Mouse (Mus musculus) megakaryocyte-erythroid progenitor cell, adult 5-6 weeks (primary cell): ENCODE results near the gene Eid3. TPM values are rescaled to one million over a fixed set of nuclear protein-coding genes. Genes with fewer than 3 reads are reported as not detected.

ENCODE experiments used
- ATAC-seq: replicated peaks from 2 replicates; pipeline ENCODE4 v1.8.0; 2016; ENCODE audit warnings: mild to moderate bottlenecking, inconsistent platforms; ENCODE audit not compliant: severe bottlenecking, poor library complexity, low FRiP score, low TSS enrichment
- total RNA-seq, 2 experiments: library from RNA; stranded (forward) in 1 of 2; stranded (reverse) in 1 of 2; fragments of 200-1000, 215-1000 nt in 1 of 2; fragments of >200 nt in 1 of 2; fragmentation: Nextera tagmentation in 1 of 2; gene quantifications; 2 replicates each; pipeline ENCODE4 v1.2.3; 2014 to 2017

Eid3 gene
- total RNA-seq, 2 experiments from 2014 or later, result 3.6 TPM; not detected in 1

GRCm38 (mm10) chr10:82859533-82859915 lies 6.9 kb upstream of the Eid3 start:
- no peak for ATAC-seq

DNA sequence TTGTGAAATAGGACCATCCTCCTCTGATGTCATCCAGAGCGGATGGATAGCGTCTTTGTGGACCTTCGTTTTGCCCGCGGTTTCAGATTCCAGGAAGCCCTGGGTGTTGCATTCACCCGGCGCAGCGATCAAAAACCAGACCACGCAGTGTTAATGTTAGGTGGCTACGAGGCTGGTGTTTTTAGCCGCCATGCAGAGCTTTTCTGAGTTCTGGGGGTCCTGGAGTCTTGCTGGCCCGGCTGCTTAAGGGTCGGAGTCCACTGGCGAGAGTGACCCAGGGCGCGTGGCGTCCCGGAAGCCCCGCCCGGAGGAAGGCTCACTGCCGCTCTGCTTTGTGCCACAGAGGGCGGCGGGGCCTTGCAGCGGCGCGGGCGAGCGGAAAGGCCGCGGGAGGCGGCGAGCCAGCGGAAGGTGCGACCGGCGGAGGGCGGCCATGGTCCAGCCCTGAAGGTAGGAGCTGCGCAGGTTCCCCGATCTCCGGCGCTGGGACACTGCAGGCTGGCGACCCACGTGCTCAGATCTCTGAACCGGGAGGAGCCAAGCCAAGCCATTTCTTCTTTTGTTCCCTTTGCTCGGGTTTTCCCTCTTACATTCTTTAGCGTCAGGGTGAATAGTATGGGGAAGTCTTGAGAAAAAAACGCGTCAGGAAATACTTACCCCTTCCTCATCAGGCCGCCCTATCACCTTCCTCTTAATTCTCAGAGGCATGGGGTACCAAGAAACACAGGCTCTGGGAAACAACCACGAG lies 6.1 kb upstream of the Eid3 start:
- peak; percentile 20 for ATAC-seq

GRCm38 (mm10) chr10:82860929-82861315 lies 5.5 kb upstream of the Eid3 start:
- ATAC-seq, result no peak

- ATAC-seq, result peak; percentile 28
Observed at GRCm38 (mm10) chr10:82863106-82863680, 3.2 kb upstream of the Eid3 start.

DNA sequence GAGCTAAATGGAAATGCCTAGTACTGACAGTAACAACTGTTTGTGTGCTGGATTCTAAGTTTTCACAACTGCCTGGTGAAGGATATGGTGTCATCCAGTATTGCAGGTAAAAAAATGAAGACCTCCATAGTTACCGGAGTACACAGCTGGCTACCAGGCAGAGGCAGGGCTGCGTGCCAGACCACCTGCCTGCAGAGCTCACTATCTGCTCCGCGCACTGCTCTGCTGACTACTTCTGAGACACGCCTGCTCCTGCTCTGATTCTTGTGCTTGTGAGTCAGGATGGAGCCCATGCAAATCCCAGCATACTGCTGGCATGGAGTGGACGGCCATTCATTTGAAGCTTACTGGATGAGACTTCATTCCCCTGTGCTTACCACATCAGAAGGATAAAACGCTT lies 2.6 kb upstream of the Eid3 start:
- ATAC-seq, result peak; percentile 71

- ATAC-seq, result no peak
Observed at GRCm38 (mm10) chr10:82866832-82867231, 406 bp downstream of the Eid3 start.

GRCm38 (mm10) chr10:82868418-82869086 lies 2.1 kb downstream of the Eid3 start:
- ATAC-seq, result no peak

DNA sequence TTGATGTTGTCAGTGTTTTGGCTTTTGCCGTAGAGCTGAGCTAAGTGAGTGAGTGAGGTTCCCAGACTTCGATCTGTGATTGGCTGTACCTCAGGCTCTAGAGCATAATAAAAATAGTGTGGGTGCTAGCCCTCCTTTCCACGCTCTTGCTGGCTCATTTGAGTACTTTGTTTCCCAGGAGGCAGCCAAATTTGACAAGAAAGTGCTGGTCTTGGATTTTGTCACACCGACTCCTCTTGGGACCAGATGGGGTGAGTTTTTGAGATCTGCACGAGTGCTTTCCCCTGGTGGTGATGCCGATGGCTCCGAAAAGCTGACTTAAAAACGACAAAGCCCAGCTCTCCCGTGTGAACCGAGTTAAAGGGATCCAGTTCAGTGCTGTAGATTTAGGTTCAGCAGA lies 9.0 kb downstream of the Eid3 start:
- no peak for ATAC-seq

DNA sequence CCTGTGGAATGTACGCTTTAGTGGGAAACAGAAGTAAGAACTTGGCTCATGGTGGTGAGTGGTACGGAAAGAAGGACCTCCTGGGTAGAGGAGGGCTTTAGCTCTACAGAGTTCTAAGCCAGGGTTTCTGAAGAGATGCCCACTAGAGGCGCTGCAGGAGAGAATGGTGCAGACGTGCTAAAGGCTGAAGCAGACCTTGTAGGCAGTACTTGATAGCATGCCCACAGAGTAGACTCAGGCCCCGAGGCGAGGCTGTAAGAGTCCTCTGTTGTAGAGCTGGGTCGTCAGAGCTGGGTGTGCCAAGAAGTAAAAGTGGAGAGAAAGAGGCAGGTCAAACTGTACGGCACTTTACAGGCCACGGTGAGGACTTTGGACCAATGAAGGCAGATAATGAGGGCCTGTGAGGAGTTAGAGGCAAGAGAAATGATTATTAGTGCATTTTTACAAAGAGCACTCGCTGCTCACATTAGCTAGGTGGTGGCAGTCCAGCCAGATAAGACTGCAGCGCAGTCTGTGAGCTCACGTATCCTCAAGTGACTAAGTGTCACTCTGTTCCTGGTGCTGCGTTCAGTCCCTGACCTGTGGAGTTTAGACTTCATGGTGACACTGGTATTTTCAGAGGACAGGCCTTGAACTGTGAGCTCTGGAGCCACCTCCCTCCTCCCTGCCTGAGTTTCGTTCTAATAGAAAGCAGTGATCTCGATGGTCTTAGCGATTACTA lies 9.8 kb downstream of the Eid3 start:
- ATAC-seq, result peak; percentile 84

- no peak for ATAC-seq
Observed at GRCm38 (mm10) chr10:82887354-82887753, 20.9 kb downstream of the Eid3 start.

DNA sequence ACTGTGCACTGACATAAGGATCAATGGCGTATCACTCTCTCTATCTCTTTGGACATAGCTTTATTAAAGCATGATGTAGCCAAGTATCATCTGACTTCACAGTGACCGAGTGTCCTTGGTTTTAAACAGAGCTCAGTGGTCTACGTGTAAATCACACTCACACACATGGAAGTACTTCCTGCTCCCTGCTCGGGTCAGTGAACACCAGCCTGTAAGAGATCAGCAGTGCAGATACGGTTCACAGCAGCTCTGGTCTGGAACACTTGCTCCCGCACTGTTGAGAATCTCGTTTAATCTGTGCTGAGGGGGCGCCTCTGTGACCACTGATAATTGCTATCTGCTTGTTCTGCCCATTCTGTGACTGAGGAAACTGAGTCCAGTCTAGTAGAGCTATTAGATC lies 22.1 kb downstream of the Eid3 start:
- 0 out of 2 replicates have a peak, but pooled peaks have one; percentile 24 for ATAC-seq

- ATAC-seq, result no peak
Observed at GRCm38 (mm10) chr10:82889447-82889973, 23.1 kb downstream of the Eid3 start.

DNA sequence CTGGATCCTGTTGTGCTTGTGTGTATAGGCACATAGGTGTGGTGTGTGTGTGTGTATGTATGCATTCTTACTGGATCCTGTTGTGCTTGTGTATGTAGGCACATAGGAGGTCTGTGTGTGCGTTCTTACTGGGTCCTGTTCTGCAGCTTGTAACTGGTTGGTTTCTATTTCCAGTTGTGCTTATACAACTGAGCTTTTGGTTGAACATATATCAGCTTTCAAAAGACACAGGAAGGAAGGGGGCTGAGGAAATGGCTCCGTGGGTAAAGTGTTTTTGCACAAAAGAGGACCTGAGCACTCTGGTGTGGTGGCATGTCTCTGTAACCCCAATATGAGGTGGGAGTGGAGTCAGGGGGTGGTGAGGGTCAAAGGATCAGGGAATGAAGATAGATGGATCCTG lies 24.5 kb downstream of the Eid3 start:
- no peak for ATAC-seq

- no peak for ATAC-seq
Observed at GRCm38 (mm10) chr10:82891427-82891826, 25.0 kb downstream of the Eid3 start.

DNA sequence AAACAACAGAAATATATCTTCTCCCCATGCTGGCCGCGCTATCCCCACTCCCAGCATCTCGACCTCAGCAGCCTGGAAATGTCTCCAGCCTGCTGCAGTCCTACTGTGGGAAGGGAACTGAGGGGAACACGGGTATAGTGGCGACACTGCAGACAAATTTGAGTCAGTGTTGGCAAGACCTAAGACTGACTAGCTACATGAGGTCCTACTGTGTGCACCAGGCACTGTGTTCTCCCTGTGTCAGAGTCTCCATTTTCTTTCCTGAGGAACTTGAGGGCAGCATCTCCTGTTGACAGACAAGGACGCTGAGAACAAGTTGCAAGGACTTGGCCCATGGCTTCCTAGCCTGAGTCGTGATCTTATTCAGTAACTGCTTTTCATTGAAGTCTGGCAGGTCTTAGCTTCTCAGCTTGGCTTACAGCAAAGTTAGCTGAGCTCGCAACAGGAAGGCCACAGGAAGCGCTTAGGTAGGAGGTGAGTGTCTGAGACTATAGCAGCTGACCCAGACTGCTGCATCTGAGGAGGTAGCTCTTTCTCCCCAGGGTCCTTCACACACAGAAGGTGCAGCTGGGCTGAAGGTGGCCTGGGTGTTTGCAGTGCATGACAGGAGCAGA lies 26.1 kb downstream of the Eid3 start:
- no peak for ATAC-seq

DNA sequence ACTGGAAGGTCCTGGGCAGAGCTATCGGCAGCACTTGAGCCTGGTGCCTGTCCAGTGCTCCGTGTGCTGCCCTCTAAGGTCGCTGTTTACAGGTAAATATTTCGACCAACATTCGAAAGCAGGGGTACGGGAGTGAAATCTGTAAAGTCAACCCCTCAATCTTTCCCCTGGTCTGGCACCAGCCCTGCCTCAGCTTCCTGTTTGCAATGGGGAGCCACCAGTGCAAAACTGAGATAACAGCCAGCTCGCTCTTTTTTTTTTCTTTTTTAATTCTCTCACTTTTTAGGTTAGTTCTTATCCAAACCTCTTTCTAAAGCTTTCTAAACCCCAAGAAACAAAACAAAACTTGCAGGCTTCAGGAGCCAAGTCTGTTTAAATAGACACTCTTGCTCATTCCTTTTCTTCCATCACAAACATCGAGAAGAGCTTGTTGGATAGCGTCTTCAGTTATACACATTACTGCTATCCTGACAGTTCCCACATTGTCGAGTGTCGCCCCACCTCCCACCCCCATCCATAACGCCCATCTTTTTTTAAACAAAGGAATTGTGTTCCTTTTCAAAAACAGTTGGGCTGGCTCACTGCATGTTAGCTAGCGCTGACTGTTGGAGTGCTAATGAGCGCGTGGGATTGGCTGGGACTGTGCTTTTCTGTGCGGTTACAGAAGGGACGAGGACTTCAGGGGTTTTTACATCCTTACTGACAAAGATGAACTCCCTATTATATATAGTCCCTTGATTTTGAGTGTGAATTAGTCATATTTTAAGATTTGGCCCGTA lies 27.6 kb downstream of the Eid3 start:
- peak; percentile 79 for ATAC-seq

GRCm38 (mm10) chr10:82897936-82898335 lies 31.5 kb downstream of the Eid3 start:
- no peak for ATAC-seq

DNA sequence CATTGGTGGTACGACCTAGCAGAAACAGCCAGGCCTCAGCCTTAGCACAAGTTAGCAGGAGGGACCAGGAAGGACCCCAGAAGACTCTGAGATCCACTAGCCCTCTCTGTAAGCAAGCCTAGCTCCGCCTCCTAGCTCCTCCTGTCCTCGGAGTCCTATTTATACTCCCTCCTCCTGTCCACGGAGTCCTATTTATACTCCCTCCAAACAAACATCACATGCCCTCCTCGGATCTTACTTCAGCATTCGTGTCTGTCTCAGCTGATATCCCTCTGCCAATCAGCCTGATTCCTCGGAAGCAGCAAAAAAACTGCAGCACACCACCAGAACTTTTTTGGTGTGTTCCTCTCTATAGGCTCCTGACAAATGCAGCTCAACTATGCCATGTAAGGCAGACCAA lies 32.5 kb downstream of the Eid3 start:
- ATAC-seq, result no peak
